Comparison of ENCODE assay signal across 14 mouse cellular contexts in the genomic region with DNA sequence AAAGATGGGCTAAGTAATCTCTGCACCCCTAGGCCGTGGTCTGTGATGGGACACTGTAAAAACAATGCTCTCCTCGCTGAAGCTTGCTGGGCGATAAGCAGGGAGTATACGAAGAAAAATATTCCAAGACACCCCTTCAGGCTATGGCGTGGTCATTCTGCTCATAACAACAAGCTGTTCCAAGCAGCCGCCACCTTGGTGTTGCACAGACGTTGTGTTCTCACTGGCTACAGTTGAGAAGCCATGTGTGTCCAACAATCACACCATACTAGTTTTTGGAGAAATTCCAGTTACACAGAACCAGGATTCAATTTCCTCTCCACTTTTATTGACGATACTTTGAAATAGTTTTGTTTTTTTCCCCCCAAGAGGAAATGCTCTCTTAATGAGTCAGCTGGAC.
"Had no signal": no experiment of that assay in that cellular context is flagged by ENCODE, and none has a peak within 500 bp of the region (broad histone marks: within the 10 kb centered on the region; RNA-seq: fewer than 3 reads in every experiment).

No protein-coding gene starts in this region.

- H3K4me2 ChIP-seq: lung, embryonic 14.5 days; midbrain, embryonic 11.5 days; midbrain, embryonic 13.5 days; midbrain, embryonic 15.5 days; neural tube, embryonic 12.5 days; stomach, embryonic 15.5 days had no signal

- H3K27me3 ChIP-seq: neural tube, embryonic 12.5 days; stomach, embryonic 15.5 days had no signal

- DNase-seq: lung, adult 18-20 months; lung, embryonic 14.5 days; lung, postnatal 10 days; lung, postnatal 4 days; right cerebral cortex, postnatal 14 days; thymus, adult 2 months; thymus, postnatal 25 days; thymus, postnatal 4 days had no signal

- H3K36me3 ChIP-seq: midbrain, embryonic 13.5 days; midbrain, embryonic 15.5 days had no signal

- H3K4me3 ChIP-seq: midbrain, embryonic 13.5 days; midbrain, embryonic 15.5 days; neural tube, embryonic 12.5 days; stomach, embryonic 15.5 days had no signal

- H3K27ac ChIP-seq: midbrain, embryonic 13.5 days; midbrain, embryonic 15.5 days; neural tube, embryonic 12.5 days; stomach, embryonic 15.5 days; stomach, postnatal 0 days had no signal

- ATAC-seq: midbrain, embryonic 13.5 days; midbrain, embryonic 15.5 days had no signal

- H3K9ac ChIP-seq: lung, embryonic 14.5 days; midbrain, embryonic 13.5 days; midbrain, embryonic 15.5 days; neural tube, embryonic 12.5 days; stomach, embryonic 15.5 days had no signal

- H3K9me3 ChIP-seq: midbrain, embryonic 13.5 days; midbrain, embryonic 15.5 days; neural tube, embryonic 12.5 days; stomach, embryonic 15.5 days had no signal
